In the genomic region with DNA sequence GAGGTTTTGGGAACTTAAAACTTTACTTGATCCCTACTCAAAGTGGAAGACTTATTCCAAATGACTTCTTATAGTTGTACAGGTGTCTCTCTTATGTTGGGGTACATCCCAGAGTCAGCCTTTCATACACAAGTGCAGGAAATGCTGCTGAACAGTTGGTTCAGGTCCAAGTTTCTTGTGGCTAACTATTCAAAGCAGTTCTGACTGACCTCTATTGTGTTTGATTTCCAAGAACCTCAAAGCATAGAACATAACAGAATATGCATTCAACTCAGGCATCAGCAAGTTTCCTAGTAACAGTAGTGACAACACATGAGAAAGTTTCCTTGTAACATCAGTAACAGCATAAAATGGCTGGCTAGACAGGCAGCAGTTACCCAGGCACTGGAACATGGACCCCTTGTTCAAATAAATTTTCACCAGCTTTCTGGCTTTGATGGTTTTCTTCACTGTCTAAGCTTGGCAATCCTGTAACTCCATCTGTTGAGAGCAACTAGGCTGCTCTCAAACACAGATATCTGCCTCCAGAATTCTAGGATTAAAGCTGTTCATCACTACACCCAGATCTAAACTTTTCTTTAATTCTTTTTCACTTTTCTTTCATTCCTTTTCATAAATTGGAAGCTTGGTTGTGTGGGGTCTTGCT, we compare ENCODE assay signal across 11 mouse cellular contexts. TPM values are rescaled to one million over a fixed set of nuclear protein-coding genes. Genes with fewer than 3 reads are reported as not detected.
"Had no signal": no experiment of that assay in that cellular context is flagged by ENCODE, and none has a peak within 500 bp of the region (broad histone marks: within the 10 kb centered on the region; RNA-seq: fewer than 3 reads in every experiment).

No protein-coding gene starts in this region.

- ATAC-seq: liver, embryonic 12.5 days; midbrain, embryonic 13.5 days had no signal

- H3K9ac ChIP-seq: limb, embryonic 15.5 days; liver, embryonic 12.5 days; lung, embryonic 14.5 days; midbrain, embryonic 13.5 days; neural tube, embryonic 13.5 days had no signal

- H3K27me3 ChIP-seq: limb, embryonic 15.5 days; liver, embryonic 12.5 days; midbrain, embryonic 13.5 days; neural tube, embryonic 13.5 days had no signal

- H3K36me3 ChIP-seq: limb, embryonic 15.5 days; liver, embryonic 12.5 days; midbrain, embryonic 13.5 days; neural tube, embryonic 13.5 days had no signal

- H3K4me3 ChIP-seq: limb, embryonic 15.5 days; liver, embryonic 12.5 days; midbrain, embryonic 13.5 days; neural tube, embryonic 13.5 days had no signal

- H3K9me3 ChIP-seq: limb, embryonic 15.5 days; liver, embryonic 12.5 days; midbrain, embryonic 13.5 days; neural tube, embryonic 13.5 days had no signal

- DNase-seq: lung, embryonic 14.5 days; right cerebral cortex, postnatal 14 days; thymus, postnatal 4 days had no signal

- H3K27ac ChIP-seq: limb, embryonic 15.5 days; liver, embryonic 12.5 days; midbrain, embryonic 13.5 days; neural tube, embryonic 13.5 days had no signal

- H3K4me2 ChIP-seq: limb, embryonic 15.5 days; liver, embryonic 12.5 days; lung, embryonic 14.5 days; midbrain, embryonic 13.5 days; neural tube, embryonic 13.5 days had no signal

- H3K4me1 ChIP-seq: limb, embryonic 15.5 days; liver, embryonic 12.5 days; midbrain, embryonic 13.5 days; neural tube, embryonic 13.5 days had no signal

RNA-seq across cellular contexts. Expression of gene Gimap3, which starts 32.9 kb away (rescaled TPM):
- total RNA-seq: layer of hippocampus, postnatal 25 days; left cerebral cortex, adult 8-10 months; left cerebral cortex, postnatal 25 days had no signal
- polyA plus RNA-seq: limb, embryonic 11.5 days; limb, embryonic 15.5 days; liver, embryonic 12.5 days; lung, embryonic 14.5 days; midbrain, embryonic 13.5 days; neural tube, embryonic 13.5 days had no signal
